Mouse (Mus musculus) testis, adult 2 months (tissue): ENCODE measurements at regions not wholly inside any gene's neighbourhood (a gene's known extent, or its start where the extent isn't known, plus 50 kb on each side); places are given as distances from the start of the nearest gene placed in this dataset.

Source experiments
- H3K27ac ChIP-seq: fragments of 200-500 bp; 2 replicates; pipeline ENCODE4 v1.5.1; 2012; ENCODE audit warnings: low read depth, low read length; ENCODE audit not compliant: control insufficient read depth, insufficient read depth
- H3K27me3 ChIP-seq: fragments of 200-500 bp; 2 replicates; pipeline ENCODE4 v1.6.1; 2012; ENCODE audit warnings: mild to moderate bottlenecking, low read length, moderate library complexity; ENCODE audit not compliant: control insufficient read depth, insufficient read depth
- H3K36me3 ChIP-seq: fragments of 200-500 bp; 2 replicates; pipeline ENCODE4 v1.6.1; 2012; ENCODE audit warnings: mild to moderate bottlenecking, low read length; ENCODE audit not compliant: control insufficient read depth, insufficient read depth
- H3K4me1 ChIP-seq: fragments of 200-500 bp; 2 replicates; pipeline ENCODE4 v1.6.1; 2012; ENCODE audit warnings: low read length; ENCODE audit not compliant: control insufficient read depth, insufficient read depth
- H3K4me3 ChIP-seq: fragments of 200-500 bp; 2 replicates; pipeline ENCODE4 v1.5.1; 2012; ENCODE audit warnings: low read depth, mild to moderate bottlenecking, low read length, moderate library complexity, mixed read lengths; ENCODE audit not compliant: control insufficient read depth
- CTCF ChIP-seq: fragments of 200-500 bp; IDR thresholded peaks from 2 replicates; pipeline ENCODE4 v1.5.1; 2012; ENCODE audit warnings: low read depth, mild to moderate bottlenecking, inconsistent platforms, low read length, moderate library complexity; ENCODE audit not compliant: control insufficient read depth, insufficient read depth, insufficient replicate concordance
- POLR2A ChIP-seq: fragments of 200-500 bp; IDR thresholded peaks from 2 replicates; pipeline ENCODE4 v1.6.1; 2012; ENCODE audit warnings: low read depth, mild to moderate bottlenecking, inconsistent platforms, low read length, moderate library complexity; ENCODE audit not compliant: control insufficient read depth

- Histone ChIP-seq H3K4me3 (no peak overlapping the region), H3K4me1 (no peaks in the 10 kb centered on the region), H3K36me3 (no peaks in the 10 kb centered on the region), H3K27ac (no peak overlapping the region), H3K27me3 (no peaks in the 10 kb centered on the region)
- no peak for TF ChIP-seq POLR2A
- TF ChIP-seq CTCF: no peak
Observed at GRCm38 (mm10) chr6:143487003-143487402, 320.0 kb downstream of the Etnk1 start.

GRCm38 (mm10) chr6:143490019-143490418, 323.0 kb downstream of the Etnk1 start:
- no peak overlapping the region for H3K27ac ChIP-seq
- TF ChIP-seq CTCF: no peak
- TF ChIP-seq POLR2A: no peak
- no peaks in the 10 kb centered on the region for H3K36me3 ChIP-seq
- no peak overlapping the region for H3K4me3 ChIP-seq
- H3K27me3 ChIP-seq: no peaks in the 10 kb centered on the region
- no peaks in the 10 kb centered on the region for H3K4me1 ChIP-seq

- H3K36me3 ChIP-seq: no peaks in the 10 kb centered on the region
- H3K27ac ChIP-seq: no peak overlapping the region
- H3K27me3 ChIP-seq: no peaks in the 10 kb centered on the region
- TF ChIP-seq POLR2A (no peak), CTCF (no peak)
- no peak overlapping the region for H3K4me3 ChIP-seq
- no peaks in the 10 kb centered on the region for H3K4me1 ChIP-seq
Observed at GRCm38 (mm10) chr6:143491380-143491779, 324.4 kb downstream of the Etnk1 start.

- no peak overlapping the region for H3K4me3 ChIP-seq
- H3K27ac ChIP-seq: no peak overlapping the region
- no peaks in the 10 kb centered on the region for H3K36me3 ChIP-seq
- no peaks in the 10 kb centered on the region for H3K4me1 ChIP-seq
- H3K27me3 ChIP-seq: no peaks in the 10 kb centered on the region
- TF ChIP-seq POLR2A (no peak), CTCF (no peak)
Observed at GRCm38 (mm10) chr6:143493543-143493942, 326.5 kb downstream of the Etnk1 start.

- Histone ChIP-seq H3K4me3 (no peak overlapping the region), H3K4me1 (no peaks in the 10 kb centered on the region), H3K36me3 (no peaks in the 10 kb centered on the region), H3K27me3 (no peaks in the 10 kb centered on the region), H3K27ac (no peak overlapping the region)
- no peak for TF ChIP-seq POLR2A
Observed at GRCm38 (mm10) chr6:143494341-143494740, 327.3 kb downstream of the Etnk1 start.

- H3K36me3 ChIP-seq: no peaks in the 10 kb centered on the region
- no peaks in the 10 kb centered on the region for H3K4me1 ChIP-seq
- TF ChIP-seq CTCF: no peak
- no peaks in the 10 kb centered on the region for H3K27me3 ChIP-seq
- H3K27ac ChIP-seq: no peak overlapping the region
- H3K4me3 ChIP-seq: no peak overlapping the region
Observed at GRCm38 (mm10) chr6:143494886-143495285, 327.9 kb downstream of the Etnk1 start.

GRCm38 (mm10) chr6:143498764-143499163, 331.7 kb downstream of the Etnk1 start:
- Histone ChIP-seq H3K27me3 (no peaks in the 10 kb centered on the region), H3K4me3 (no peak overlapping the region), H3K27ac (no peak overlapping the region), H3K4me1 (no peaks in the 10 kb centered on the region), H3K36me3 (no peaks in the 10 kb centered on the region)
- TF ChIP-seq POLR2A: no peak
- no peak for TF ChIP-seq CTCF
